Mouse (Mus musculus) MEL (cell line): ENCODE measurements around the gene Styk1. TPM values are rescaled to one million over a fixed set of nuclear protein-coding genes. Genes with fewer than 3 reads are reported as not detected.

Experiments used
- DNase-seq: peaks from one replicate; pipeline ENCODE4 v3.0.0; 2011; ENCODE audit warnings: low read depth, low spot score
- H3K27ac ChIP-seq: 2 replicates; pipeline ENCODE4 v1.5.1; 2012; ENCODE audit warnings: low read depth, mild to moderate bottlenecking, control low read depth, low read length, moderate library complexity; ENCODE audit not compliant: control insufficient read depth
- H3K27me3 ChIP-seq, 2 experiments: fragments of 150-350 bp in 1 of 2; sonication (generic) in 1 of 2; 2 replicates each; pipeline ENCODE4 v1.6.1; 2012; ENCODE audit warnings: low read length in 2 of 2, mild to moderate bottlenecking in 2 of 2, improper control_type of control experiment in 1 of 2, moderate library complexity in 1 of 2; ENCODE audit not compliant: insufficient read depth in 2 of 2, control insufficient read depth in 1 of 2
- H3K36me3 ChIP-seq, 2 experiments: 2 replicates each; pipeline ENCODE4 v1.6.1; 2012 to 2014; ENCODE audit warnings: low read length in 2 of 2, improper control_type of control experiment in 1 of 2, inconsistent platforms in 1 of 2, mild to moderate bottlenecking in 1 of 2; ENCODE audit not compliant: insufficient read depth in 2 of 2, control insufficient read depth in 1 of 2
- H3K4me1 ChIP-seq, 2 experiments: fragments of 150-350 bp in 1 of 2; sonication (generic) in 1 of 2; 2 replicates each; pipeline ENCODE4 v1.6.1; 2012; ENCODE audit warnings: low read length in 2 of 2, improper control_type of control experiment in 1 of 2, mild to moderate bottlenecking in 1 of 2; ENCODE audit not compliant: insufficient read depth in 2 of 2, control insufficient read depth in 1 of 2
- H3K4me3 ChIP-seq, 2 experiments: fragments of 150-350 bp in 1 of 2; sonication (generic) in 1 of 2; 2 replicates each; pipeline ENCODE4 v1.5.1; 2012; ENCODE audit warnings: low read depth in 2 of 2, low read length in 2 of 2, mild to moderate bottlenecking in 2 of 2, moderate library complexity in 2 of 2, control low read depth in 1 of 2, improper control_type of control experiment in 1 of 2; ENCODE audit not compliant: control insufficient read depth in 1 of 2, insufficient read depth in 1 of 2
- H3K79me2 ChIP-seq: 2 replicates; pipeline ENCODE4 v1.6.1; 2012; ENCODE audit warnings: mild to moderate bottlenecking, low read length, moderate library complexity; ENCODE audit not compliant: control insufficient read depth, poor library complexity, insufficient read depth
- H3K9ac ChIP-seq: 2 replicates; pipeline ENCODE4 v1.6.1; 2012; ENCODE audit warnings: low read depth, mild to moderate bottlenecking, control low read depth, low read length, moderate library complexity; ENCODE audit not compliant: control insufficient read depth, poor library complexity, severe bottlenecking
- H3K9me3 ChIP-seq: fragments of 150-350 bp; sonication (generic); replicated peaks from 2 replicates; pipeline ENCODE4 v1.6.1; 2012; ENCODE audit warnings: mild to moderate bottlenecking, low read length, improper control_type of control experiment, moderate library complexity; ENCODE audit not compliant: insufficient read depth
- CHD2 ChIP-seq: IDR thresholded peaks from 2 replicates; pipeline ENCODE4 v1.6.1; 2011; ENCODE audit warnings: low read length, improper control_type of control experiment
- CTCF ChIP-seq, 3 experiments: IDR thresholded peaks in 2 of 3; conservative IDR thresholded peaks in 1 of 3; 2 replicates each; pipeline ENCODE4 v1.5.1; 2011 to 2012; ENCODE audit warnings: low read length in 3 of 3, low read depth in 2 of 3, mild to moderate bottlenecking in 2 of 3, improper control_type of control experiment in 1 of 3, inconsistent platforms in 1 of 3, mixed read lengths in 1 of 3, moderate library complexity in 1 of 3; ENCODE audit not compliant: control insufficient read depth in 1 of 3, insufficient read depth in 1 of 3, poor library complexity in 1 of 3, severe bottlenecking in 1 of 3
- E2F4 ChIP-seq: IDR thresholded peaks from 2 replicates; pipeline ENCODE4 v1.6.1; 2011; ENCODE audit warnings: low read depth, low read length, improper control_type of control experiment, borderline replicate concordance
- ELF1 ChIP-seq: IDR thresholded peaks from 2 replicates; pipeline ENCODE4 v1.6.1; 2014; ENCODE audit warnings: low read depth, mild to moderate bottlenecking, inconsistent platforms, low read length, improper control_type of control experiment, moderate library complexity
- EP300 ChIP-seq, 2 experiments: IDR thresholded peaks; 2 replicates each; pipeline ENCODE4 v1.6.1; 2011; ENCODE audit warnings: improper control_type of control experiment in 2 of 2, low read length in 2 of 2, low read depth in 1 of 2, mild to moderate bottlenecking in 1 of 2
- ETS1 ChIP-seq: IDR thresholded peaks from 2 replicates; pipeline ENCODE4 v1.6.1; 2012; ENCODE audit warnings: low read depth, mild to moderate bottlenecking, inconsistent platforms, low read length, improper control_type of control experiment, moderate library complexity
- HCFC1 ChIP-seq: IDR thresholded peaks from 2 replicates; pipeline ENCODE4 v1.6.1; 2012; ENCODE audit warnings: low read depth, mild to moderate bottlenecking, inconsistent platforms, low read length, improper control_type of control experiment, moderate library complexity
- KAT2A ChIP-seq: conservative IDR thresholded peaks from 2 replicates; pipeline ENCODE4 v1.6.1; 2012; ENCODE audit warnings: low read depth, low read length, improper control_type of control experiment, inconsistent platforms
- MAFK ChIP-seq: IDR thresholded peaks from 2 replicates; pipeline ENCODE4 v1.6.1; 2011; ENCODE audit warnings: low read depth, mild to moderate bottlenecking, low read length, improper control_type of control experiment, borderline replicate concordance
- MAX ChIP-seq: IDR thresholded peaks from 2 replicates; pipeline ENCODE4 v1.6.1; 2011; ENCODE audit warnings: low read length, improper control_type of control experiment
- MEF2A ChIP-seq: IDR thresholded peaks from 2 replicates; pipeline ENCODE4 v1.6.1; 2014; ENCODE audit warnings: low read depth, mild to moderate bottlenecking, inconsistent platforms, low read length, improper control_type of control experiment; ENCODE audit not compliant: poor library complexity, insufficient replicate concordance, severe bottlenecking; ENCODE audit errors: extremely low read depth
- MYB ChIP-seq: IDR thresholded peaks from 2 replicates; pipeline ENCODE4 v1.6.1; 2011; ENCODE audit warnings: mild to moderate bottlenecking, low read depth, low read length, improper control_type of control experiment
- MYC ChIP-seq: IDR thresholded peaks from 2 replicates; pipeline ENCODE4 v1.6.1; 2011; ENCODE audit warnings: low read depth, mild to moderate bottlenecking, low read length, improper control_type of control experiment, moderate library complexity
- NELFE ChIP-seq: IDR thresholded peaks from 2 replicates; pipeline ENCODE4 v1.6.1; 2011; ENCODE audit warnings: low read depth, low read length, improper control_type of control experiment
- POLR2A ChIP-seq, 2 experiments: IDR thresholded peaks; 2 replicates each; pipeline ENCODE4 v1.6.1; 2011 to 2012; ENCODE audit warnings: low read length in 2 of 2, mild to moderate bottlenecking in 2 of 2, control low read depth in 1 of 2, improper control_type of control experiment in 1 of 2, low read depth in 1 of 2, moderate library complexity in 1 of 2; ENCODE audit not compliant: control insufficient read depth in 1 of 2, insufficient read depth in 1 of 2, poor library complexity in 1 of 2
- RCOR1 ChIP-seq: IDR thresholded peaks from 2 replicates; pipeline ENCODE4 v1.6.1; 2012; ENCODE audit warnings: low read depth, mild to moderate bottlenecking, inconsistent platforms, low read length, improper control_type of control experiment
- TAL1 ChIP-seq: IDR thresholded peaks from 2 replicates; pipeline ENCODE4 v1.6.1; 2012; ENCODE audit warnings: mild to moderate bottlenecking, inconsistent platforms, low read length, moderate library complexity, mixed read lengths
- TCF12 ChIP-seq: IDR thresholded peaks from 2 replicates; pipeline ENCODE4 v1.6.1; 2014; ENCODE audit warnings: low read depth, mild to moderate bottlenecking, inconsistent platforms, low read length, improper control_type of control experiment, moderate library complexity
- UBTF ChIP-seq: IDR thresholded peaks from 2 replicates; pipeline ENCODE4 v1.6.1; 2012; ENCODE audit warnings: low read depth, mild to moderate bottlenecking, inconsistent platforms, low read length, improper control_type of control experiment, moderate library complexity, borderline replicate concordance; ENCODE audit not compliant: insufficient read depth
- ZKSCAN1 ChIP-seq: IDR thresholded peaks from 2 replicates; pipeline ENCODE4 v1.6.1; 2012; ENCODE audit warnings: low read depth, mild to moderate bottlenecking, inconsistent platforms, low read length, improper control_type of control experiment, moderate library complexity
- ZMIZ1 ChIP-seq: IDR thresholded peaks from 2 replicates; pipeline ENCODE4 v1.6.1; 2012; ENCODE audit warnings: low read depth, mild to moderate bottlenecking, inconsistent platforms, low read length, improper control_type of control experiment, moderate library complexity
- polyA plus RNA-seq, 2 experiments: library from polyadenylated mRNA; stranded (reverse) in 1 of 2; unstranded in 1 of 2; fragments of >175 nt in 1 of 2; fragments of >200 nt in 1 of 2; gene quantifications; 2 replicates each; pipeline versions ENCODE4 v1.2.1 to v1.2.4; 2012; ENCODE audit warnings: low replicate concordance in 2 of 2, low read depth in 1 of 2; ENCODE audit not compliant: insufficient read length in 2 of 2, insufficient read depth in 1 of 2, missing spikeins in 1 of 2
- total RNA-seq: library from RNA; depleted of rRNA; stranded (reverse); fragments of 300-350 nt; gene quantifications from 2 replicates; pipeline ENCODE4 v1.2.3, GENCODE M21; 2012

Styk1 gene
- total and polyA plus RNA-seq, 3 experiments, result 0.11 to 0.12 TPM; not detected in 1

GRCm38 (mm10) chr6:131344346-131344745 lies 9.1 kb downstream of the Styk1 start:
- no peak for TF ChIP-seq KAT2A
- no peak for TF ChIP-seq MYB
- TF ChIP-seq ZMIZ1, result no peak
- DNase-seq, result no peak
- no peaks in the 10 kb centered on the region for H3K4me1 ChIP-seq
- H3K79me2 ChIP-seq, result no peaks in the 10 kb centered on the region
- H3K36me3 ChIP-seq, result no peaks in the 10 kb centered on the region
- no peaks in the 10 kb centered on the region for H3K27me3 ChIP-seq
- H3K27ac ChIP-seq, result no peak overlapping the region
- H3K4me3 ChIP-seq, result no peak overlapping the region
- H3K9me3 ChIP-seq, result no peaks in the 10 kb centered on the region
- no peak overlapping the region for H3K9ac ChIP-seq

- H3K9me3 ChIP-seq, result no peaks in the 10 kb centered on the region
- peaks cover 0 to 1% of the 10 kb centered on the region in 2 experiments; a peak in 1 of 4 replicates for H3K27me3 ChIP-seq
- no peaks in the 10 kb centered on the region for H3K79me2 ChIP-seq
- H3K27ac ChIP-seq, result no peak overlapping the region
- TF ChIP-seq E2F4, result no peak
- TF ChIP-seq ETS1, result no peak
- TF ChIP-seq UBTF, result no peak
- no peak for TF ChIP-seq TAL1
- TF ChIP-seq ZKSCAN1, result no peak
- no peak overlapping the region for H3K9ac ChIP-seq
- no peak for DNase-seq
- H3K4me1 ChIP-seq, result no peaks in the 10 kb centered on the region
- H3K36me3 ChIP-seq, result no peaks in the 10 kb centered on the region
- H3K4me3 ChIP-seq, result no peak overlapping the region
These were observed 13.3 kb downstream of the Styk1 start for GRCm38 (mm10) chr6:131340082-131340481.

- DNase-seq, result no peak
- no peak overlapping the region for H3K9ac ChIP-seq
- no peak overlapping the region for H3K4me3 ChIP-seq
- H3K27me3 ChIP-seq, result peaks cover 0 to 1% of the 10 kb centered on the region in 2 experiments; a peak in 1 of 4 replicates
- no peaks in the 10 kb centered on the region for H3K36me3 ChIP-seq
- H3K79me2 ChIP-seq, result no peaks in the 10 kb centered on the region
- no peaks in the 10 kb centered on the region for H3K9me3 ChIP-seq
- no peak for TF ChIP-seq NELFE
- no peak for TF ChIP-seq TAL1
- H3K4me1 ChIP-seq, result no peaks in the 10 kb centered on the region
- no peak overlapping the region for H3K27ac ChIP-seq
These were observed 14.1 kb downstream of the Styk1 start for GRCm38 (mm10) chr6:131339309-131339708.

- Histone ChIP-seq H3K79me2 (no peaks in the 10 kb centered on the region), H3K36me3 (no peaks in the 10 kb centered on the region), H3K4me1 (no peaks in the 10 kb centered on the region), H3K9ac (no peak overlapping the region), H3K9me3 (no peaks in the 10 kb centered on the region), H3K4me3 (no peak overlapping the region), H3K27ac (no peak overlapping the region), H3K27me3 (peaks cover 0 to 1% of the 10 kb centered on the region in 2 experiments; a peak in 1 of 4 replicates)
- no peak for DNase-seq
- TF ChIP-seq RCOR1 (no peak), MEF2A (no peak), CHD2 (no peak), MYC (no peak), POLR2A (IDR thresholded peaks at IDR 0.05; ENCODE audit: control insufficient read depth in 1 of 2, insufficient read depth in 1 of 2, low read depth in 1 of 2, low read length in 2 of 2, poor library complexity in 1 of 2) (no peak), MYB (no peak), MAX (no peak), ETS1 (no peak), ELF1 (no peak), HCFC1 (no peak), CTCF (IDR thresholded peaks at IDR 0.05 in 2 of 3, conservative IDR thresholded peaks at IDR 0.05 in 1 of 3; ENCODE audit: control insufficient read depth in 1 of 3, insufficient read depth in 1 of 3, low read depth in 2 of 3, low read length in 3 of 3, poor library complexity in 1 of 3, severe bottlenecking in 1 of 3) (no peak), MAFK (no peak), TCF12 (no peak), EP300 (IDR thresholded peaks at IDR 0.05; ENCODE audit: low read depth in 1 of 2, low read length in 2 of 2) (no peak)
These were observed 14.6 kb downstream of the Styk1 start for GRCm38 (mm10) chr6:131338787-131339186.
